11 mouse cellular contexts compared by ENCODE assay signal in genomic region chr4:107822936-107823411, GRCm38 (mm10). TPM values are rescaled to one million over a fixed set of nuclear protein-coding genes. Genes with fewer than 3 reads are reported as not detected.
DNase-seq lines count a peak whose midpoint lies in the region; ATAC-seq and TF ChIP-seq lines count a peak whose summit lies in the region.
"Had no signal": no experiment of that assay in that cellular context is flagged by ENCODE, and none has a peak within 500 bp of the region (broad histone marks: within the 10 kb centered on the region; RNA-seq: fewer than 3 reads in every experiment).

No protein-coding gene starts in this region.

- no peak for ATAC-seq in heart, embryonic 15.5 days (replicated peaks; ENCODE audit: insufficient number of reproducible peaks, insufficient read depth, low FRiP score, low read depth)
- ATAC-seq in hindbrain, embryonic 11.5 days (ENCODE audit: low FRiP score) = peak; percentile 43
- peak; percentile 67 for ATAC-seq in midbrain, embryonic 15.5 days (replicated peaks)

- peaks cover 27% of the 10 kb centered on the region for H3K27me3 ChIP-seq in heart, embryonic 15.5 days
- H3K27me3 ChIP-seq in hindbrain, embryonic 11.5 days (ENCODE audit: control insufficient read depth, insufficient read depth, low read length) = no peaks in the 10 kb centered on the region
- no peaks in the 10 kb centered on the region for H3K27me3 ChIP-seq in midbrain, embryonic 15.5 days (replicated peaks)

- no peak overlapping the region for H3K27ac ChIP-seq in heart, embryonic 15.5 days
- no peak overlapping the region for H3K27ac ChIP-seq in cortical plate, adult 2 months (ENCODE audit: insufficient read depth, low read length)
- H3K27ac ChIP-seq in hindbrain, embryonic 11.5 days (ENCODE audit: low read depth, low read length) = 0 out of 2 replicates have a peak overlapping the region, but pooled peaks have one; percentile 31
- H3K27ac ChIP-seq in midbrain, embryonic 15.5 days = peak overlapping the region; percentile 77

- TF ChIP-seq POLR2A in cortical plate, adult 2 months (IDR thresholded peaks at IDR 0.05; ENCODE audit: extremely low read depth, insufficient read depth, low read length) = peak; percentile 36; the same call in 1 of the 2 replicates

- H3K36me3 ChIP-seq in heart, embryonic 15.5 days = no peaks in the 10 kb centered on the region
- no peaks in the 10 kb centered on the region; the same call in 1 of the 2 replicates for H3K36me3 ChIP-seq in hindbrain, embryonic 11.5 days (ENCODE audit: control insufficient read depth, insufficient read depth, low read length)
- no peaks in the 10 kb centered on the region for H3K36me3 ChIP-seq in midbrain, embryonic 15.5 days (replicated peaks)

- 63% methylated on average over 9 of the region's 9 CpGs for WGBS in heart, embryonic 15.5 days
- 35% methylated on average over 9 of the region's 9 CpGs for WGBS in hindbrain, embryonic 11.5 days
- WGBS in midbrain, embryonic 15.5 days = 16% methylated on average over 9 of the region's 9 CpGs

- H3K4me1 ChIP-seq in heart, embryonic 15.5 days (replicated peaks) = peaks cover 15% of the 10 kb centered on the region
- peaks cover 13% of the 10 kb centered on the region for H3K4me1 ChIP-seq in cortical plate, adult 2 months (ENCODE audit: control insufficient read depth, insufficient read depth, low read length)
- peaks cover 16% of the 10 kb centered on the region for H3K4me1 ChIP-seq in hindbrain, embryonic 11.5 days (replicated peaks; ENCODE audit: control insufficient read depth, insufficient read depth, low read length)
- H3K4me1 ChIP-seq in midbrain, embryonic 15.5 days = peaks cover 89% of the 10 kb centered on the region

- H3K4me2 ChIP-seq in heart, embryonic 15.5 days = peak overlapping the region; percentile 25
- no peak overlapping the region for H3K4me2 ChIP-seq in hindbrain, embryonic 11.5 days (replicated peaks; ENCODE audit: low read depth, low read length)
- H3K4me2 ChIP-seq in midbrain, embryonic 15.5 days = peak overlapping the region; percentile 41

- peak overlapping the region; percentile 8; the same call in 1 of the 2 replicates for H3K4me3 ChIP-seq in heart, embryonic 15.5 days
- peak overlapping the region; percentile 32 for H3K4me3 ChIP-seq in cortical plate, adult 2 months (ENCODE audit: insufficient read depth, low read length)
- H3K4me3 ChIP-seq in hindbrain, embryonic 11.5 days (ENCODE audit: low read depth, low read length) = no peak overlapping the region
- H3K4me3 ChIP-seq in midbrain, embryonic 15.5 days = peak overlapping the region; percentile 26

- DNase-seq in heart, postnatal 4 days = no peak
- DNase-seq in hindbrain, embryonic 11.5 days (ENCODE audit: low spot score) = no peak
- DNase-seq in urinary bladder, postnatal 14 days (ENCODE audit: low spot score) = no peak
- no peak for DNase-seq in c-Kit-positive CD71-positive TER-119-positive erythroid progenitor cells, embryonic 14.5 days (ENCODE audit: low spot score)
- DNase-seq in thymus, postnatal 4 days = no peak
- DNase-seq: adrenal gland, adult 2 months; heart, postnatal 10 days; lung, postnatal 4 days had no signal

- H3K9ac ChIP-seq in heart, embryonic 15.5 days = no peak overlapping the region
- no peak overlapping the region for H3K9ac ChIP-seq in hindbrain, embryonic 11.5 days (ENCODE audit: low read depth, low read length)
- peak overlapping the region; percentile 33; the same call in 1 of the 2 replicates for H3K9ac ChIP-seq in midbrain, embryonic 15.5 days

- no peaks in the 10 kb centered on the region for H3K9me3 ChIP-seq in heart, embryonic 15.5 days (replicated peaks)
- H3K9me3 ChIP-seq in hindbrain, embryonic 11.5 days (ENCODE audit: control insufficient read depth, low read length) = no peaks in the 10 kb centered on the region
- H3K9me3 ChIP-seq in midbrain, embryonic 15.5 days = no peaks in the 10 kb centered on the region

- no peak for TF ChIP-seq CTCF in cortical plate, adult 2 months (IDR thresholded peaks at IDR 0.05; ENCODE audit: extremely low read depth, insufficient read depth, low read length)

RNA-seq across cellular contexts. Expression of gene Lrp8, which starts 20.9 kb away (rescaled TPM):
- 0.48 and 1.6 TPM in 2 replicates for polyA plus RNA-seq in heart, embryonic 15.5 days (2015; fragmentation: Nextera tagmentation; extraction: Ambion mirVana)
- total RNA-seq in heart, postnatal 4 days (2021) = 1 to 10 TPM; 1.7 to 1.8 TPM
- 45.1 and 46.2 TPM in 2 replicates for polyA plus RNA-seq in cortical plate, adult 2 months (2012; rRNA removed)
- 22.6 and 24.9 TPM in 2 replicates for polyA plus RNA-seq in hindbrain, embryonic 11.5 days (2014; fragmentation: Nextera tagmentation; extraction: Ambion mirVana)
- 70.6 and 71.3 TPM in 2 replicates for polyA plus RNA-seq in midbrain, embryonic 15.5 days (2015; fragmentation: Nextera tagmentation; extraction: Ambion mirVana)

RNA-seq across cellular contexts. Expression of gene Magoh, which starts 56.6 kb away (rescaled TPM):
- 84.3 and 88.9 TPM in 2 replicates for polyA plus RNA-seq in heart, embryonic 15.5 days (2015; fragmentation: Nextera tagmentation; extraction: Ambion mirVana)
- total RNA-seq in heart, postnatal 4 days (2021) = 10 to 100 TPM; 69.6 to 79.9 TPM
- polyA plus RNA-seq in cortical plate, adult 2 months (2012; rRNA removed) = 41.1 and 42.6 TPM in 2 replicates
- polyA plus RNA-seq in hindbrain, embryonic 11.5 days (2014; fragmentation: Nextera tagmentation; extraction: Ambion mirVana) = 224 and 249 TPM in 2 replicates
- polyA plus RNA-seq in midbrain, embryonic 15.5 days (2015; fragmentation: Nextera tagmentation; extraction: Ambion mirVana) = 95.6 and 103 TPM in 2 replicates

Comparison
In these comparisons a context has a peak if more than half of its experiments do, and no peak if none do; other contexts are left out.
1. H3K27ac ChIP-seq: peak in hindbrain, embryonic 11.5 days (single experiment) and midbrain, embryonic 15.5 days (single experiment); none in heart, embryonic 15.5 days (single experiment) and cortical plate, adult 2 months (single experiment).